Mouse (Mus musculus) neural tube, embryonic 11.5 days (tissue): ENCODE results near the gene Carf. TPM values are rescaled to one million over a fixed set of nuclear protein-coding genes. Genes with fewer than 3 reads are reported as not detected.
"Not testable (repeated sequence)": the region's sequence is repeated elsewhere in the genome, so short reads cannot be mapped to it uniquely, and the experiment has no call there.

Source experiments
- ATAC-seq: fragments of 200-750 bp; cut with Nextera tagmentation; 2 replicates; pipeline ENCODE4 v1.8.0; 2017; ENCODE audit warnings: moderate number of reproducible peaks, mild to moderate bottlenecking, moderate TSS enrichment, moderate library complexity; ENCODE audit not compliant: insufficient read depth, low FRiP score, low TSS enrichment
- DNase-seq: peaks from one replicate; pipeline ENCODE4 v3.0.0-alpha.2; 2015; ENCODE audit warnings: low spot score
- H3K27ac ChIP-seq: fragments of 300-500 bp; sonication (generic); 2 replicates; pipeline ENCODE4 v1.5.1; 2014; ENCODE audit warnings: low read depth, mild to moderate bottlenecking, low read length
- H3K27me3 ChIP-seq: fragments of 300-500 bp; sonication (generic); 2 replicates; pipeline ENCODE4 v1.6.1; 2014; ENCODE audit warnings: mild to moderate bottlenecking, low read length, mixed read lengths; ENCODE audit not compliant: control insufficient read depth, insufficient read depth
- H3K36me3 ChIP-seq: fragments of 300-500 bp; sonication (generic); 2 replicates; pipeline ENCODE4 v1.6.1; 2014; ENCODE audit warnings: mild to moderate bottlenecking, low read length, moderate library complexity, mixed read lengths; ENCODE audit not compliant: control insufficient read depth, insufficient read depth
- H3K4me1 ChIP-seq: fragments of 300-500 bp; sonication (generic); 2 replicates; pipeline ENCODE4 v1.6.1; 2014; ENCODE audit warnings: low read length, mixed read lengths; ENCODE audit not compliant: control insufficient read depth, insufficient read depth
- H3K4me2 ChIP-seq: fragments of 300-500 bp; sonication (generic); 2 replicates; pipeline ENCODE4 v1.6.1; 2014; ENCODE audit warnings: low read depth, mild to moderate bottlenecking, moderate library complexity
- H3K4me3 ChIP-seq: fragments of 300-500 bp; sonication (generic); 2 replicates; pipeline ENCODE4 v1.5.1; 2014; ENCODE audit warnings: low read depth, low read length
- H3K9ac ChIP-seq: fragments of 300-500 bp; sonication (generic); 2 replicates; pipeline ENCODE4 v1.6.1; 2014; ENCODE audit warnings: mild to moderate bottlenecking, low read length
- H3K9me3 ChIP-seq: fragments of 300-500 bp; sonication (generic); 2 replicates; pipeline ENCODE4 v1.6.1; 2016; ENCODE audit warnings: low read length; ENCODE audit not compliant: control insufficient read depth
- WGBS: fragments of 180-500 bp; shearing (Covaris S2); extraction: QIAGEN DNeasy Blood & Tissue Kit; methylation state at CpG from one replicate; pipeline ENCODE4 v1.1.7; 2014; 5-methylcytosine and 5-hydroxymethylcytosine counted together
- polyA plus RNA-seq: library from polyadenylated mRNA; unstranded; fragments of >200 nt; fragmentation: Nextera tagmentation; extraction: Ambion mirVana; gene quantifications from 2 replicates; pipeline ENCODE4 v1.2.1, GENCODE M21; 2014

Carf gene
- 5.4 and 7.4 TPM in 2 replicates for polyA plus RNA-seq

DNA sequence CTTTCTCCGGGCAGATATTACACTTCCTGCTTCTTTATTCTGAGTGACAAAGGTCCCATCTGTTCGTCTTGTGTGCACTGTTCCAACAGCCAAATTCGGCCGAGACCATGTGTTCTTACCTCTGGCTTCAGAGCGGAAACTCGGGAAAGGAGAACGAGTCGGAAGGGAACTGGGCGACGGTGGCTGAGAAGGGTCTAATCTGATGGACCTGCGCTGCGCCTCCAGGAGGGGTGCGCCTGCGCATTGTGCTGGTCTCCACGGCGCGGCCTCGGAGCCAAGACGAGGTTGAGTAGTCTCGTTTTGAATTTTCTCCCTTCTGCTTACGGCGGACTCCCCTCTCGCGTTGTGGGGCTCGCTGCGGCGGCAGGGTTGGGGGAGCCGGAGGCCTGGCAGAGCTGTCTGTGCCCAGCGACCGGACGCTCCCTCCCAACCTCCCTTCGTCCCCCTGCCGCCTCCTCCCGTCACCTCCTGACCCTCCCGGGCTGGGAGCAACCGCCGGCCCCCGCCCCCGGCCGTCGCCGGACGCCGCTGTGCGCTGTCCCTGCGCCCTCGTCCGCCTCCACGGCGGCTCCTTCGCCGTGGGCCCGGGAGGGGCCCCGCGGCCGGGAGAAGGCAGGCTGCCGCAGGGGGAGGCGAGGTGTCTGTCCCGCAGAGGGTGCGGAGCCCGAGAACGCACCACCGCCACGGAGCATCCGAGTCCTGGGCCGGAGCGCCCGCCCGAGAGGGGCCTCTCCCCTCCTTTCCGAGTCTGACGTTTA lies at the start of gene Carf, which contains the start of gene Wdr12:
Carf (plus strand) TSS at position 224 of the 758 bp plus-strand sequence.
Wdr12 (minus strand) TSS at position 622 of the 758 bp plus-strand sequence.
- H3K4me1 ChIP-seq = peaks cover 6% of the 10 kb centered on the region; the same call in 1 of the 2 replicates
- H3K4me3 ChIP-seq = peak within 1 kb of the TSS; percentile 91
- H3K9me3 ChIP-seq = no peaks in the 10 kb centered on the region
- WGBS = under 1% methylated on average over 61 of the region's 71 CpGs
- peak within 1 kb of the TSS; percentile 96 for H3K27ac ChIP-seq
- peak; percentile 93 for ATAC-seq
- peak within 1 kb of the TSS; percentile 94 for H3K9ac ChIP-seq
- no peaks in the 10 kb centered on the region; the same call in 1 of the 2 replicates for H3K36me3 ChIP-seq
- DNase-seq = peak; percentile 96
- H3K4me2 ChIP-seq = peak within 1 kb of the TSS; percentile 56
- H3K27me3 ChIP-seq = no peaks in the 10 kb centered on the region

DNA sequence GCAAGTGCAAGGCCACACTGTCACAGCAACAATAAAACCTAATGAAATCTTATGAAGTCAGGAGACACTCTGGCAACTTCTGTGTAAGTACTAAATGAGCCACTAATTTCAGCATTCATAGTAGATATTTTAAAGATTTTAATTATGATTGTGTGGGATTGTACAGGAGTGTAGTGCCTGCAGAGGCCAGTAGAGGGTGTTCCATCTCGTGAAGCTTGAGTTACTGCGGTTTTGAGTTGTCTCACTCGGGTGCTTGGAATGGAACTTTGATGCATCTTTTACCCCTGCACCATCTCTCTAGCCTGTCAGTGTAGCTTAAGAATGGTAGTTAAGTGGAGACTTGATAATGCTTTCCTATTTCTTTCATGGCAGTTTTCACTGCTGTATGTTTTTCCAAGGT lies 43.4 kb upstream of the Carf start:
- Histone ChIP-seq H3K4me1 (no peaks in the 10 kb centered on the region), H3K9me3 (no peaks in the 10 kb centered on the region), H3K36me3 (no peaks in the 10 kb centered on the region), H3K4me3 (no peak overlapping the region), H3K9ac (no peak overlapping the region), H3K4me2 (no peak overlapping the region), H3K27me3 (no peaks in the 10 kb centered on the region), H3K27ac (no peak overlapping the region)
- 58% methylated on average over 3 of the region's 3 CpGs for WGBS
- DNase-seq (no peak), ATAC-seq (no peak)

DNA sequence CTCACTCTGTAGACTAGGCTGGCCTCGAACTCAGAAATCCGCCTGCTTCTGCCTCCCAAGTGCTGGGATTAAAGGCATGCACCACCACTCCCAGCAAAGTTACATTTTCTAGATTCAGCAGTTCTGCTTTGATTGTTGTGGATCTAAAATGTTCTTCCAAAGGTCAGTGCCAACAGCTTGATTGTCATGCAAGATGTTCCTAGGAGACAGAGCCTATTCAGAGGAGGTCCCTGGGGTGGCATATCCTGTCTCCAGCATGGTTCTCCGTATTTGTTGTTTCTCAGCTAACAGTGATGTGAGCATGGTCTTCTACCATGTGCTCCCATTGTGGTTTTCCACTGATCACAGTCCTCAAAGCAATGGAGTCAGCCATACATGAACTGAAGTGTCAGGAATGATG lies 41.7 kb upstream of the Carf start:
- Histone ChIP-seq H3K4me3 (no peak overlapping the region), H3K4me2 (no peak overlapping the region), H3K4me1 (no peaks in the 10 kb centered on the region), H3K9ac (no peak overlapping the region), H3K36me3 (no peaks in the 10 kb centered on the region), H3K27me3 (no peaks in the 10 kb centered on the region), H3K9me3 (no peaks in the 10 kb centered on the region), H3K27ac (no peak overlapping the region)
- 86% methylated on average over 3 of the region's 3 CpGs for WGBS
- ATAC-seq (no peak), DNase-seq (no peak)

DNA sequence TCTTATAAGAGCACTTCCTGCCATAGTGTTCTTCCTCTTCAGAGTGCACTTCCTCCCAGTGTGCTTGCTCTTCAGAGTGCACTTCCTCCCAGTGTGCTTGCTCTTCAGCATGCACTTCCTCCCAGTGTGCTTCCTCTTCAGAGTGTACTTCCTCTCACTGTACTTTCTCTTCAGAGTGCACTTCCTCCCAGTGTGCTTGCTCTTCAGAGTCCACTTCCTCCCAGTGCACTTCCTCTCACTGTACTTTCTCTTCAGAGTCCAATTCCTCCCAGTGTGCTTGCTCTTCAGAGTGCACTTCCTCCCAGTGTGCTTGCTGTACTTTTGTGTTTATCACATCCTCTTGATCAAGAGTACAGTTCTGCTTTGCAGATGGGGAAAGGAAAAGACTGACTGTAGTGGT lies 27.3 kb upstream of the Carf start:
- H3K4me1 ChIP-seq, DNase-seq, H3K27ac ChIP-seq, H3K9me3 ChIP-seq, H3K4me2 ChIP-seq, H3K27me3 ChIP-seq, H3K4me3 ChIP-seq, ATAC-seq, H3K36me3 ChIP-seq, H3K9ac ChIP-seq: not testable (repeated sequence)

DNA sequence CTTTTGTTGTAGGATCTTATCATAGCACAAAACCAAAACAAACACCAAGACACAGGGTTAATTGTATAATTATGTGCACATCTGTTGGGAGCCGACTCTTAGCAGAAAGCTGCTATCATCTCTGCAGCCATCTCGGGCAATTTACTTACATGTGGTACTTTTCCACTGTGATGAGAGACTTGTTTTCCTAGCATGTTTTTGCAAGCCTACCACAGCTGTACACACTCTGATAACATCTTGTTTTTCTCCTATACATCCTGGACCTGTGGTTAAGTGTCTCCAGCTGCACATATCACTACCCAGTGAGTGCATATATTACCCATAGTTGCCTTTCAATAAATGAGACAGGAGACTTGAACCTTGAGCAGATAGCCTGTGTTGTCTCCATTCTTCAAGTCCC lies 23.1 kb upstream of the Carf start:
- Histone ChIP-seq H3K4me3 (no peak overlapping the region), H3K27me3 (no peaks in the 10 kb centered on the region), H3K36me3 (peaks cover 2% of the 10 kb centered on the region; the same call in 1 of the 2 replicates), H3K4me2 (no peak overlapping the region), H3K4me1 (no peaks in the 10 kb centered on the region), H3K9ac (no peak overlapping the region), H3K9me3 (no peaks in the 10 kb centered on the region), H3K27ac (no peak overlapping the region)
- ATAC-seq (no peak), DNase-seq (no peak)
- 77% methylated on average over 2 of the region's 2 CpGs for WGBS

DNA sequence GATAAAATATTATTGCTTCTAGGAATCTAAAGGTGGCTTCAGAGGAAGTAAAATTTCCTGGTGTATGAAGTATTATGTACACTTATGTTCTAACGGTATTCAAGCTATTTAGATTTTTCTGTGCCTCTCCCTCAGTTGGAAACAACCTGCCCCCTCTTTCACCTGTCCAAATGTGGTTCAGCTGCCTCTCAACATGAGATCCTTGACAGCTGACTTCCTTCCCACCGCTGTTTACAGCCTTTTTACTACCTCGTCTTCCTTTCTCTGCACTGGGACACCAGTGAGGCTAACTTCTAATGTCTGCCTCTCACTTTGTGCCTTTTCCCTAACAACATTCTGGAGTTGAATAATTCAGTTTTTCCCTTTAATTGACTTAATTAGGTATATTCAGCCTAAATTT lies 22.5 kb upstream of the Carf start:
- Histone ChIP-seq H3K4me3 (no peak overlapping the region), H3K4me2 (no peak overlapping the region), H3K4me1 (no peaks in the 10 kb centered on the region), H3K9ac (no peak overlapping the region), H3K36me3 (peaks cover 2% of the 10 kb centered on the region; the same call in 1 of the 2 replicates), H3K27me3 (no peaks in the 10 kb centered on the region), H3K9me3 (no peaks in the 10 kb centered on the region), H3K27ac (no peak overlapping the region)
- WGBS = 68% methylated on average over 3 of the region's 3 CpGs
- no peak for ATAC-seq
- DNase-seq = no peak

DNA sequence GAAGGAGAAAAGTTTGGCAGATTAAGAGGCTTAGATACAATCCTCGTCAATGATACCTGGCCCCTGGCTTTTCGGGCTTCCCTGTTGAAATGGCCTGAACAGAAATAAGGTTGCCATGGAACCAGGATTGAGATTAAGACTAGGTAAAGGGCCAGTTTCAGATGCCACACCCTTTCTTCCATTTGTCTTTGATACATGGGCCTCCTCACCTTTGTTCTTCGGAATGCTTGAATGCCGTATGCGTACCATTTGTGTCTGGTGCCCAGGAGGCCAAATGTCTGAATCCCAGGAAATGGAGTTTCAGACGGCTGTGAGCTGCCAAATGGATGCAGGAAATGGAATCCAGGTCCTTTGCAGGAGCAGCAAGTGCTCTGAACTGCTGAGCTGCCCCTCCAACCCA lies 21.6 kb upstream of the Carf start:
- Histone ChIP-seq H3K4me2 (no peak overlapping the region), H3K27ac (no peak overlapping the region), H3K4me3 (no peak overlapping the region), H3K9me3 (no peaks in the 10 kb centered on the region), H3K36me3 (peaks cover 2% of the 10 kb centered on the region; the same call in 1 of the 2 replicates), H3K27me3 (no peaks in the 10 kb centered on the region), H3K4me1 (no peaks in the 10 kb centered on the region), H3K9ac (no peak overlapping the region)
- ATAC-seq = no peak
- DNase-seq = no peak
- WGBS = 78% methylated on average over 6 of the region's 6 CpGs

DNA sequence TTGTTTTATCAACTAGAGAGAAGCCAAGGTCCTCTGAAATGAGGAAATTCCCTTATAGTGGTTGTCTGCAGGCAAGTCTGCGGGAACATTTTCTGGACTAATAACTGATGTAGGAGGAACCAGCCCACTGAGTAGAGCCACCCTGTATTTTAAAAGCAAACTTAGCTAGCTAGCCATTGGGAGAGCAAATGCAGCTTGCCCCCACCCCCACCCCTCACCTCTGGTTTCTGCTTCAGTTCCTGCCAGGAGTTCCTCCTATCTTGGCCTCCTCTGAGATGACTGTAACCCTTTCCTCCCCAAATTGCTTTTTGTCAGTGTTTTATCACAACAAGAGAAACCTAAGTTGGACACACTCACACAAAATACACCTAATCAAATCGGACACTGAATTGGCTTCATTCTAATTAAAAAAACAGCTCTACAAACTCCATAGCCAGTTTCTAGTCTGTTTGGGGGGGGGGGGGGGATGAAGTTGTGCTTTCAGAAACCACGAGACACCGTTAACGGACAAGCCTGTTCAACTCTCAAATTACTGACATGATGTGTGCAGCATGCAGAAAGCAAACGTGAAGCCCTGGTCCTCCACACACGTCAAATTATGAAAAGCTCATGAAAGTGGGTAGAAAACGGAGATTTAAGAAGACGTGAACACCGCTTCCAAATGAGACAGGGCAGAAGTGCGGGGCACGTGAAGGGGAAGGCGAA lies 1.3 kb upstream of the Carf start:
- H3K4me1 ChIP-seq = peaks cover 6% of the 10 kb centered on the region; the same call in 1 of the 2 replicates
- no peaks in the 10 kb centered on the region for H3K27me3 ChIP-seq
- H3K36me3 ChIP-seq = no peaks in the 10 kb centered on the region; the same call in 1 of the 2 replicates
- peak overlapping the region; percentile 56 for H3K4me2 ChIP-seq
- no peak overlapping the region for H3K27ac ChIP-seq
- H3K9ac ChIP-seq = peak overlapping the region; percentile 46
- H3K4me3 ChIP-seq = peak overlapping the region; percentile 91
- WGBS = 14% methylated on average over 13 of the region's 13 CpGs
- peak; percentile 12 for DNase-seq
- no peak for ATAC-seq
- H3K9me3 ChIP-seq = no peaks in the 10 kb centered on the region
